Mouse (Mus musculus) left cerebral cortex, adult 18-20 months (tissue): ENCODE measurements around the gene Erp44. TPM values are rescaled to one million over a fixed set of nuclear protein-coding genes. Genes with fewer than 3 reads are reported as not detected.

Source experiments
- DNase-seq, 2 experiments: peaks; one replicate each; pipeline ENCODE4 v3.0.0; 2021 to 2022; ENCODE audit warnings: low spot score in 2 of 2, mixed read lengths in 1 of 2
- long read RNA-seq, 2 experiments: library from polyadenylated mRNA; stranded (forward); transcript quantifications; one replicate each; pipeline ENCODE4 v2.0.0; 2021
- total RNA-seq, 2 experiments: library from RNA; stranded (reverse); gene quantifications; 2 replicates each; pipeline ENCODE4 v1.2.3; 2021

Gene Erp44
- 10 to 100 TPM; 36.3 to 38.9 TPM for total RNA-seq
- long read RNA-seq, experiment 1, transcript Erp44-201 (12 exons, 2,624 nt): major isoform, 79 of 82 reads
- long read RNA-seq, experiment 1, partial matches to known transcripts: 1 of 82 reads
- long read RNA-seq, experiment 1, other reads (novel, unspliced or antisense): 2 of 82 reads
- long read RNA-seq, experiment 2, transcript Erp44-201 (12 exons, 2,624 nt): major isoform, 49 of 55 reads
- long read RNA-seq, experiment 2, partial matches to known transcripts: 2 of 55 reads
- long read RNA-seq, experiment 2, other reads (novel, unspliced or antisense): 4 of 55 reads

DNA sequence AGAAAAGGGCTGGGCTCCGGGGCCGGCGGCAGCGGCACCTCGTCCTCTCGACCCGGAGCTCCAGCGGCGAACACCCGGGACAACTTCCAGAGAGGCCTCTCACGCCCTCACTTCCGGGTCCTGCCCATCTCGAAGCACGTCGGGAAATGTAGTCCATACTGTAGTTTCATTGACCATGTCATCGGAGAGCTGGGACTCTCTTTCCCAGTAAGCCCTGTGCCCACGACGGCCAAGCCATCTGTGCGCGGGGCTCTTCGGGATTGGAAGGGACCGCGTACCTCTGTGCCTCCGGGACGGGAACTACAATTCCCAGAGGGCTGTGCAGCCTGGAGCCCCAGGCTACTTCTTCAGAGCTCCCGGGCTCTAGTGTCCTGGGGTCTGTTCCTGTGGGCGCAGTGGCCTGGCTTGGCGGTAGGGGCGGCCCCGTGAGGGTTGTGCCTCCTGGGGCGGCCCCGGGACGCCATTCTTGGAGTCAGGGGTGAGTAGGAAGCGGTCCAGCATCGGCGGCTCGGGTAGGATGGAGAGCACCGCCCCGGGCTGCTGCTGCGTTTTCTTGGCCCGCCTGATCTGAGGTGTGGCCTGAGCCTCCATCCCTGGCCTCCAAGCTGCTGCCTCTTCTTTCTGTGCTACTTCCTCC lies at the start of gene Erp44, which contains the start of gene Invs:
Gene Erp44, minus strand, starts transcription at position 61 of the 637 bp plus-strand sequence.
Gene Invs, plus strand, starts transcription at position 263 of the 637 bp plus-strand sequence.
- DNase-seq: peak; percentile 91 to 95

DNA sequence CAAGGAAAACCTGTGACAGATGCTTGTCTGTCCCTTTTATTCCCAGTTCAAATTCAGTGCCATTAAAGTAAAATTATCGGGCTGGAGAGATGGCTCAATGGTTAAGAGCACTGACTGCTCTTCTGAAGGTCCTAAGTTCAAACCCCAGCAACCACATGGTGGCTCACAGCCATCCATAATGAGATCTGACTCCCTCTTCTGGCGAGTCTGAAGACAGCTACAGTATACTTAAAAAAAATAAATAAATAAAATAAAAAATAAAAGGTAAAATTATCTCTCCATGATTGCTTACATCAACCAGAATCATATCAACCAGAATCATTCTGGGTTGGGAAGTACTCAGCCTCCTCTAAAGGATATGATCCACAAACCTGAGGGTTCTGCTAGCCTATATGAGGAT lies 48.7 kb upstream of the Erp44 start:
- DNase-seq: no peak

DNA sequence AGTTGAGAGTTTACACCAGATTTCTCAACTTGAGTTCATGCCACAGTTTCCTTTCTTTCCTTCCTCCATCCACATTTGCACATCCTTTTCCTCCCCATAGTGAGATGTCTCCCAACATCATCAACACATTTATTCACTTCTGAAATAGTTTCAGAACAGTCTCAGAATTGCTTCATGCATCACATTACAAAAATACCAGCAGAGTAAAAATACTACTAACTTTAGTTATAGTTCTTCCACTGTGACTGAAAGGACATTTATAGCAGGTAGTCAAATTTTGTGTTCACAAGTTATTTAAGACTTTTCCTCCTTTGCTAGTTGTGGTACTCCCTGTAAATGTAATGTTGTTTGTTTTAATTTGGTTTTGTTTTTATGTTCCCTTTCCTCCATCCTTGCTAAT lies 47.8 kb upstream of the Erp44 start:
- no peak for DNase-seq

DNA sequence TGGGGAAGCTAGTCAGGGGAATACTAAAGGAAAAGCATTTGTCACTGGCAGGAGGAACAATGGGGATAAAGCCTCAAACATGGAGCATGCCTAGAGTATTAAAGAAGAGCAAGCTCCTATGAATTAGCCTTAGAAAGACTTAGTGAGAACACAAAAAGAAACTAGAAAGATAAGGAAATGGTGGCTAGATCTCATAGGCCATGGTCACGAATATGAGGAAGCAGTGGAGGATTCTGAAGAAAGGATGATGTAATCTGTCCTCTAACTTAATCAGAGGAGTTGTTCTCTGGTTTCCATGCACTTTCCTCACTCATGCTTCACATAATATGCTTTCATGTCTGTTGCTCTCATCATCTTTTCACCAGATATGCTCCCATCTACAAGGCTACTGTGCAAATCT lies 42.7 kb upstream of the Erp44 start:
- no peak for DNase-seq

- DNase-seq: no peak
Observed at GRCm38 (mm10) chr4:48321276-48321675, 41.9 kb upstream of the Erp44 start.

- DNase-seq: no peak
Observed at GRCm38 (mm10) chr4:48316036-48316435, 36.7 kb upstream of the Erp44 start.

DNA sequence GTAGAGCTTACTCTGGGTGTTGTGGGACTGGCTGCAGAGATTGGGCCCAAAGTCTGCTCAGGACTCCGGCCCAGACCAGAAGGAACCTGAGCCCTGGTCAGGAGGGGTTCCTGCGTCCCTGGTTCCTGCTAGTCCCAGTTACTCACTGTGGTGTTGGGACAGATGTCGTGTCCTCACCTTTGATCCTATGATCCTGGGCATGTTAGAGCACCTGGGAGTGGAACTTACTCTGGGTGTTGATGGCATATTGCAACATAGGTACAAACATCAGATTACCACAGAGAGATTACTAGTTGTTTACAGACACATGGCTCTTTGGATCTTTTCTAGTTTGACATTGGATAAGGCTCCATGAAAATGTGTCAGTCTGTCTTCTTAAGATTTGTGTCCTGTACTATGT lies 35.5 kb upstream of the Erp44 start:
- no peak for DNase-seq

DNA sequence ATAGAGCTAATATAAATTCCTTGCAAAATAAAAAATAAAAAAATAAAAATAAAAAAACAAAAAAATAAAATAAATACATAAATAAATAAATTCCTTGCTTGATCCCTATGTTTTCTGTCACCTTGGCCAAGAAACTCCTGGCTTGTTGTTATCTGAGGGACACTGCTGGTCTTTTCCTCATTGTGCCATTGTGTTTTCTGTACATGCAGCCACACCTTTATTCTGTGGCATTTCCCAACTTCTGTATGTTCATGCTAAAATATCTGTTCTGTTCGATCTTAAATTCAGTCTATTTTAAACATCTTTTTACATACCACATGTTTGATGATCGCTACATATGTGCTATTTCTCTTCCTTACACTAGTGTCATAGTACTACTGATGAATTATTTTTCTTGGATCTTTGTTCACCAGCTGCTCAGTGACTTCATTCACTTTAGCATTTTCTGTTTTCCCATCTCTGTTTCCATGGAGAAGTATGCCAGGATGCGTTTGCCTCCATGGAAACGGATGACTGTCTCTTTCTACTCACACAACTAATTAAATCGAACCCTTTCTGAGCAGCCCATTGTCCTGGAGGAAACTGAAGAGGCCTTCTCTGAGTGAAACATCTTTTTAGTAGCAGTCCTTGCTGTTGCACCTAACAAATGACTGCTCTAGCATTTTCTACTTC lies 7.9 kb upstream of the Erp44 start:
- DNase-seq: no peak

GRCm38 (mm10) chr4:48281121-48281520 lies 1.8 kb upstream of the Erp44 start:
- no peak for DNase-seq

- peak in 1 of 2 experiments; percentile 20 for DNase-seq
Observed at GRCm38 (mm10) chr4:48278757-48279497, 431 bp downstream of the Erp44 start.

- no peak for DNase-seq
Observed at GRCm38 (mm10) chr4:48277011-48277410, 2.3 kb downstream of the Erp44 start.

DNA sequence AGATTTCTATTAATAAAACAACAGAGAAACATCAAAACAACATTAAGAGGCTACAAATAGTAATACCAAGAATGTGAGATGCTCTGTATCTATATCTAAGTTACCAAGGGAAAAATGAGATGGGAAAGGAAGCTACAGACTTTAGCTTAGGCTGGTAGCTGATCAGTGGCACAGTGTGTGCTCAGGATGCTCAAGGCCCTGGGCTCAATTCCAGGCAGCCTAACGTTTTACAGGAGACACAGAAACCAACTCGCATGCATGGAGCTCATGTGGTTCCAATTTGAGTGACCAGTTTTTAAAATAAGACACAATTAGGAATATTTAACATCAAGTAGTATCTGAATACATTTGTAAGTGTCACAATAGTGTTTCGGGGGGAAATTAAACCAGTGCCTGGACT lies 3.6 kb downstream of the Erp44 start:
- no peak for DNase-seq

GRCm38 (mm10) chr4:48273119-48273829 lies 6.1 kb downstream of the Erp44 start:
- no peak for DNase-seq

- DNase-seq: no peak
Observed at GRCm38 (mm10) chr4:48271838-48272237, 7.5 kb downstream of the Erp44 start.

- DNase-seq: no peak
Observed at GRCm38 (mm10) chr4:48270532-48270931, 8.8 kb downstream of the Erp44 start.

DNA sequence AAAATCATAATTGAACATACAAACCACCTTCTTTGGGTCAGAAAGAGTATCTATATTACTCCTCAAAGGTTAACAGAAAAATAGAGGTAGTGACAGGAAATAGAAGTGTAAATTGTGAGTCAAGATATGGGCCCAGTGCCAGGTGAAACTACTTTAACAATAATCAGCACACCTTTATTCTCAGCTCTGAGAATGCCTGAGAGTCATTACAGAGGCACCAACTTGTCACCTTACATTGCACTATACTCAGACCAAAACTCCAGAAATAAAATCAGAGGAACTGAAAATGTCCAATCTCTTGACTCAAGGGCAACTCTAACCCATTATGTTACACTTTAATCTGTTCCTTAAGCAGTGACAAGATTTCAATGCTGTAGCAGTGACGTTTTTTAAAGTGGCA lies 11.2 kb downstream of the Erp44 start:
- DNase-seq: no peak

- DNase-seq: no peak
Observed at GRCm38 (mm10) chr4:48267683-48268082, 11.7 kb downstream of the Erp44 start.

DNA sequence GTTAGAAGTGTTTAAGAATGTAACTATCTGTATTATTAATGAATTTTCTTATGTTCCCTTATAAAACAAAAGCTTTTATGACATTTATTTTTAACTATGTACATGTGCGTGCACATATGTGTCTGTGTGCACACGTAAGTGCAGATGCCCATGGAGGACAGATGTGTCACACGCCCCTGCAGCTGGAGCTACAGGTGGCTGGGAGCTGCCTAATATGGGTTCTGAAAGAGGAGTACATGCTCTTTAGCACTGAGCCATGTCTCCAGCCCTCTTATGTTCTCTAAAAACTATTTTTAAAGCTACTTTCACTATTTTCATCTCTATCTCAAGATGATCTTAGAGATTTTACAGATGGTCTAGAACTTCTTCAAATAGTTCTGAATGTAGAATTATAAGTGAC lies 21.3 kb downstream of the Erp44 start:
- DNase-seq: no peak

DNA sequence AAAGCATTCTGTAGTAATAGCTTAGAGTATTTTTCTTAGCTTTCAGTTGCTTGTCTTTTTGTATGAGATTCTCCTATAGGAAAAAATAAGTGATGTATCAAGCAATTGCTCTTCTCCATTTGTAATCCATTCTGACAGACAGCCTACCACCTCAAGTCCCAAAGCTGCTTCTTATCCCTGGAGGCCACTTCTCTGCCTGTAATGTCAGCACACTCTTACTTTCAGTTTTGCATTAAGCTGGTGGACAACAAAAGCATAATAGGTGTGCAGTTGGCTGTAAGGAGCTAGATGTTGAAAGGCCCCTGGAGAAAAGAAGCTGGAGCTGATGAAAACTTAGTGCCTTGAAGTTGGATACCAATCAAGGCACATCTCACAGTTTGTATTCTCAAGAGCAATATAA lies 26.1 kb downstream of the Erp44 start:
- no peak for DNase-seq

DNA sequence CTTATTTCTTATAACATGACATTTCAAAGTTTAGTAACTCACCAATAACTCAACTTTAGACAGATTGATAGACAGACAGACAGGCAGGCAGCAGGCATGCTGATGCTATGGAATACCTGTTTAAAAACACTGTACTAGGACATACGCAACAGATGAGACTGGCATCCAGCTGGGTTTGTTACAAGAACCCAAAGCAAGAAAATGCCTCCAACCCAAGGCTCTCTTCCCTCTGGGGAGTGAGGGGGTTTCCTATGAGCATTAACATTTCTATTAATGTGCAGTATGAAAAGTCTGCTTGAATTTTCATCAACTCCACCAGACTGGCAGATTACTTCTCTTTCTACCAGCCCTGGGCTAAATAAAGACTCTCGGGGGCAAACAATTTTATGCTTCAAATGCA lies 35.1 kb downstream of the Erp44 start:
- no peak for DNase-seq

DNA sequence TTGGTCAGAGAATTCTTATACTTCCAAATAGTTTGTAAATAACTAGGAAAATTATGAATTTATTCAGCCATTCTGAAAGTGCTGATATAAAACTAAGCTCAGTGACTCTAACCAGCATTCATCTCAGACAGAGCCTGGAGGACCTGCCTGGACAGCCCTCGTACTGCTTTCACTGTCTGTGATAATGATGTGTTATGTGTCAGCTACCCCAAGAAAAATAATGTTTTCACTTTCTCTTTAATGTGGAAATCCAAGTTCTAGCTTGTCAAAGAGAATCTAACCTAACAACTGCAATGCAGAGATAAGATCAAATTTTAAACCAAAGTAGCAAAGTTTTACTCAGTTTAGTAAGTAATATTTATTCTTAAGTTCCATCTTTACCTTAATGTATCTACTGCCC lies 35.6 kb downstream of the Erp44 start:
- no peak for DNase-seq
